8 mouse cellular contexts compared by ENCODE assay signal in the genomic region with DNA sequence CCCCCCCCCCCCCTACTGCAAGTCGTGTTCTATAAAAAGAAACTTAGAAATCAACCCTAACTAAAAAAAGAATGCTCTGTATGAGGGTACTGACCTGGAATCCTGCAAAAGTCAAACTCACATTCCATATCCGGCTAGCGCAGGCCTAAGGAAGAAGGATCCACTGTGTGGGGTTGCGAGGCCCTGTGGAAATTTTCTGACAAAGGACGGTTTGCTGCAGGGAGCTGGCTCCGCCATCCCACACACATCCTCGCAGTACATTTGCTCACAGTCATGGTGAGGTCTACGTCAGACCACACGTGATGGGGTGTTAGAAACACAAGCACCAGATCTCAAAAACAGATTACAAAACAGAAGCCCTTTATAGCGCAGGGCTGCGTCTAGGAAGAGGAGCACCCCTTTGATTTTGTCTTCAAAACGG. TPM values are rescaled to one million over a fixed set of nuclear protein-coding genes. Genes with fewer than 3 reads are reported as not detected.
DNase-seq lines count a peak whose midpoint lies in the region; ATAC-seq lines count a peak whose summit lies in the region.

No protein-coding gene starts in this region.

- 53% methylated on average over 12 of the region's 12 CpGs for WGBS in lung, embryonic 15.5 days
- WGBS in heart, embryonic 14.5 days = 37% methylated on average over 12 of the region's 12 CpGs

- H3K27me3 ChIP-seq in lung, embryonic 15.5 days = no peaks in the 10 kb centered on the region
- H3K27me3 ChIP-seq in heart, embryonic 14.5 days (ENCODE audit: control insufficient read depth, insufficient read depth, low read length) = no peaks in the 10 kb centered on the region

- H3K27ac ChIP-seq in lung, embryonic 15.5 days = peak overlapping the region; percentile 55; the same call in 1 of the 2 replicates
- peak overlapping the region; percentile 88 to 91 for H3K27ac ChIP-seq in heart, embryonic 14.5 days (replicated peaks in 1 of 2; ENCODE audit: control insufficient read depth in 1 of 2, insufficient read depth in 1 of 2, low read depth in 2 of 2, low read length in 2 of 2)

- DNase-seq in lung, adult 18-20 months = no peak
- DNase-seq in left cerebral cortex, postnatal 14 days (ENCODE audit: low spot score in 2 of 2) = peak; percentile 69 to 74
- peak; percentile 61 for DNase-seq in thymus, postnatal 14 days
- DNase-seq in urinary bladder, adult 2 months (ENCODE audit: low spot score) = no peak
- DNase-seq in spleen, postnatal 10 days (ENCODE audit: low spot score in 2 of 2) = no peak

- ATAC-seq in lung, embryonic 15.5 days (ENCODE audit: borderline replicate concordance, extremely low read depth, low FRiP score, low TSS enrichment) = peak; percentile 68; the same call in 1 of the 2 replicates
- ATAC-seq in heart, embryonic 14.5 days (ENCODE audit: insufficient number of reproducible peaks, insufficient read depth, low FRiP score, low read depth) = peak; percentile 71
- no peak for ATAC-seq in erythroid progenitor cell, adult 5-6 weeks (replicated peaks; ENCODE audit: low FRiP score, poor library complexity, severe bottlenecking)

- H3K4me1 ChIP-seq in lung, embryonic 15.5 days = peaks cover 14% of the 10 kb centered on the region
- H3K4me1 ChIP-seq in heart, embryonic 14.5 days (ENCODE audit: control insufficient read depth in 2 of 2, insufficient read depth in 2 of 2, low read length in 2 of 2) = peaks cover 24 to 35% of the 10 kb centered on the region in 2 experiments

- H3K9me3 ChIP-seq in lung, embryonic 15.5 days = no peaks in the 10 kb centered on the region
- peaks cover 9% of the 10 kb centered on the region for H3K9me3 ChIP-seq in heart, embryonic 14.5 days (ENCODE audit: control insufficient read depth, low read length)

- peaks cover 11% of the 10 kb centered on the region for H3K36me3 ChIP-seq in lung, embryonic 15.5 days
- H3K36me3 ChIP-seq in heart, embryonic 14.5 days (ENCODE audit: control insufficient read depth, insufficient read depth, low read length) = peaks cover 33% of the 10 kb centered on the region

- H3K4me3 ChIP-seq in lung, embryonic 15.5 days = no peak overlapping the region
- H3K4me3 ChIP-seq in heart, embryonic 14.5 days (ENCODE audit: control insufficient read depth in 1 of 2, insufficient read depth in 1 of 2, low read depth in 1 of 2, low read length in 2 of 2) = no peak overlapping the region

- no peak overlapping the region for H3K9ac ChIP-seq in lung, embryonic 15.5 days
- H3K9ac ChIP-seq in heart, embryonic 14.5 days (ENCODE audit: low read length) = peak overlapping the region; percentile 68

- intact Hi-C loops in left cerebral cortex, postnatal 14 days (cut with DNase I) = loop anchor here (5.0 kb wide), 1 partner anchor 36 kb away; no protein-coding TSS in a partner anchor

- no peak overlapping the region for H3K4me2 ChIP-seq in lung, embryonic 15.5 days
- H3K4me2 ChIP-seq in heart, embryonic 14.5 days (ENCODE audit: low read length) = peak overlapping the region; percentile 49

RNA-seq across cellular contexts. Expression of gene Zbtb38, which starts 56.5 kb away (rescaled TPM):
- polyA plus RNA-seq in lung, embryonic 15.5 days (2015; fragmentation: Nextera tagmentation; extraction: Ambion mirVana) = 26.3 and 26.4 TPM in 2 replicates
- 32.9 and 34.2 TPM in 2 replicates for polyA plus RNA-seq in heart, embryonic 14.5 days (2014; fragmentation: Nextera tagmentation; extraction: Ambion mirVana)
- 10 to 100 TPM; 47.0 to 49.0 TPM for total RNA-seq in left cerebral cortex, postnatal 14 days (2021)
- 8.1 and 14.3 TPM in 2 replicates for polyA plus RNA-seq in urinary bladder, adult 2 months (2012; rRNA removed)
- total RNA-seq in erythroid progenitor cell, adult 5-6 weeks (2015; ENCODE audit: low replicate concordance) = 5.0 and 5.9 TPM in 2 replicates
- 4.1 and 6.4 TPM in 2 replicates for total RNA-seq in erythroid progenitor cell, adult 5-6 weeks (2017; ENCODE audit: low replicate concordance)

Comparison
In these comparisons a context has a peak if more than half of its experiments do, and no peak if none do; other contexts are left out.
1. DNase-seq: peak in left cerebral cortex, postnatal 14 days (2 of 2) and thymus, postnatal 14 days (single experiment); none in lung, adult 18-20 months (0 of 2), urinary bladder, adult 2 months (single experiment) and spleen, postnatal 10 days (0 of 2).